Mouse (Mus musculus) erythroblast, embryonic 14.5 days (primary cell): ENCODE results near the gene Nup85.

Experiments used
- GATA1 ChIP-seq: IDR thresholded peaks from 2 replicates; pipeline ENCODE4 v1.6.1; 2012; ENCODE audit warnings: low read length, inconsistent platforms, mixed read lengths
- TAL1 ChIP-seq: IDR thresholded peaks from 3 replicates; pipeline ENCODE4 v1.6.1; 2012; ENCODE audit warnings: low read length, inconsistent platforms, mixed read lengths

DNA sequence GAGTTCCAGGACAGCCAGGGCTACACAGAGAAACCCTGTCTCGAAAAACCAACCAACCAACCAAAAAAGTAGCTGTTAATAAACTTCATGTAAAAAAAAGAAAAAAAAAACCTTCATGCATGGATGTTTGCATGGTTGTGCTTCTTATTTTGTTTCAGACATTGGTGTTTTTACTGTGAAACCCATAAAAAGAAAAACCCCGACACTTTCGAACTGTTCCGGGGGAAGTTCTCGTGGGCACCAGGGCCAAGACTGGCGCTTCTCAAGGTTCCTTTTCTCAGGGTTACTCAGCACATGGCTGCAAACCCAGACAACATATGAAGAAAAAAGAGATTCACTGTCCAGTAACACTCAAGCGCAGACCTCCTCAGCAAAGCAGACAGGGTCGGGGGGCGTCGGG lies 68.6 kb downstream of the Nup85 start:
- TF ChIP-seq GATA1 (no peak), TAL1 (no peak)
